Mouse (Mus musculus) liver, embryonic 16.5 days (tissue): ENCODE data around the gene Krtap5-5. TPM values are rescaled to one million over a fixed set of nuclear protein-coding genes. Genes with fewer than 3 reads are reported as not detected.

Experiments used
- ATAC-seq: fragments of 200-750 bp; cut with Nextera tagmentation; 2 replicates; pipeline ENCODE4 v1.8.0; 2017; ENCODE audit warnings: low read depth, mild to moderate bottlenecking, moderate number of reproducible peaks, moderate library complexity
- H3K27ac ChIP-seq: fragments of 300-500 bp; sonication (generic); 2 replicates; pipeline ENCODE4 v1.5.1; 2014; ENCODE audit warnings: mild to moderate bottlenecking, low read length
- H3K27me3 ChIP-seq: fragments of 300-500 bp; sonication (generic); 2 replicates; pipeline ENCODE4 v1.6.1; 2014; ENCODE audit warnings: low read depth, low read length, mixed read lengths; ENCODE audit not compliant: control insufficient read depth, insufficient read depth
- H3K36me3 ChIP-seq: fragments of 300-500 bp; sonication (generic); 2 replicates; pipeline ENCODE4 v1.6.1; 2014; ENCODE audit warnings: mild to moderate bottlenecking; ENCODE audit not compliant: control insufficient read depth, insufficient read depth
- H3K4me1 ChIP-seq: fragments of 300-500 bp; sonication (generic); 2 replicates; pipeline ENCODE4 v1.6.1; 2014; ENCODE audit warnings: low read depth, low read length, mixed read lengths; ENCODE audit not compliant: control insufficient read depth
- H3K4me2 ChIP-seq: fragments of 300-500 bp; sonication (generic); 2 replicates; pipeline ENCODE4 v1.6.1; 2014; ENCODE audit warnings: low read depth, low read length, mixed read lengths
- H3K4me3 ChIP-seq: fragments of 300-500 bp; sonication (generic); 2 replicates; pipeline ENCODE4 v1.5.1; 2014; ENCODE audit warnings: low read depth, mild to moderate bottlenecking, low read length
- H3K9ac ChIP-seq: fragments of 300-500 bp; sonication (generic); 2 replicates; pipeline ENCODE4 v1.6.1; 2014; ENCODE audit warnings: low read depth, low read length
- H3K9me3 ChIP-seq: fragments of 300-500 bp; sonication (generic); replicated peaks from 2 replicates; pipeline ENCODE4 v1.6.1; 2016; ENCODE audit warnings: low read length; ENCODE audit not compliant: control insufficient read depth
- WGBS: fragments of 180-500 bp; shearing (Covaris S2); extraction: QIAGEN DNeasy Blood & Tissue Kit; methylation state at CpG from one replicate; pipeline ENCODE4 v1.1.7; 2014; ENCODE audit not compliant: insufficient replicate concordance; 5-methylcytosine and 5-hydroxymethylcytosine counted together
- polyA plus RNA-seq: library from polyadenylated mRNA; unstranded; fragments of >200 nt; fragmentation: Nextera tagmentation; extraction: Ambion mirVana; gene quantifications from 2 replicates; pipeline ENCODE4 v1.2.1, GENCODE M21; 2015

Krtap5-5 gene
- polyA plus RNA-seq, 1 experiment from 2014 or later, result not detected

- no peaks in the 10 kb centered on the region for H3K4me1 ChIP-seq
- ATAC-seq, result no peak
- no peak overlapping the region for H3K27ac ChIP-seq
- WGBS, result 21% methylated on average over 1 of the region's 1 CpGs
- H3K36me3 ChIP-seq, result no peaks in the 10 kb centered on the region
- no peaks in the 10 kb centered on the region for H3K9me3 ChIP-seq
- H3K4me3 ChIP-seq, result no peak overlapping the region
- no peak overlapping the region for H3K9ac ChIP-seq
- no peak overlapping the region for H3K4me2 ChIP-seq
- no peaks in the 10 kb centered on the region for H3K27me3 ChIP-seq
These were observed 48.8 kb downstream of the Krtap5-5 start for GRCm38 (mm10) chr7:142181021-142181420.

Other genes with a start within 250 kb of the Krtap5-5 start
- 58.9 and 60.7 TPM in 2 replicates for gene Mob2, start 168.9 kb downstream of the Krtap5-5 start, polyA plus RNA-seq
- gene Dusp8, start 134.1 kb downstream of the Krtap5-5 start, polyA plus RNA-seq, result 2.8 TPM in 2 replicates
- not detected in 2 replicates for gene Gm45618, start 109.2 kb downstream of the Krtap5-5 start, polyA plus RNA-seq
- gene Gm39115, start 93.9 kb downstream of the Krtap5-5 start, polyA plus RNA-seq, result not detected in 2 replicates
- not detected in 2 replicates for gene Gm45337, start 85.4 kb downstream of the Krtap5-5 start, polyA plus RNA-seq
- gene Gm29735, start 72.9 kb downstream of the Krtap5-5 start, polyA plus RNA-seq, result not detected in 2 replicates
- gene Gm4553, start 64.2 kb downstream of the Krtap5-5 start, polyA plus RNA-seq, result not detected in 2 replicates
- not detected in 2 replicates for gene Krtap5-2, start 54.0 kb downstream of the Krtap5-5 start, polyA plus RNA-seq
- gene Gm10153, start 39.6 kb downstream of the Krtap5-5 start, polyA plus RNA-seq, result not detected in 2 replicates
- gene Krtap5-3, start 28.6 kb downstream of the Krtap5-5 start, polyA plus RNA-seq, result not detected in 2 replicates
- gene Gm7579, start 18.1 kb downstream of the Krtap5-5 start, polyA plus RNA-seq, result not detected in 2 replicates
- gene Gm40460, start 11.1 kb upstream of the Krtap5-5 start, polyA plus RNA-seq, result not detected in 2 replicates
- not detected in 2 replicates for gene Gm2431, start 28.4 kb upstream of the Krtap5-5 start, polyA plus RNA-seq
- not detected in 2 replicates for gene Gm4559, start 44.4 kb upstream of the Krtap5-5 start, polyA plus RNA-seq
- gene Krtap5-1, start 67.1 kb upstream of the Krtap5-5 start, polyA plus RNA-seq, result not detected in 2 replicates
- gene Krtap5-4, start 73.6 kb upstream of the Krtap5-5 start, polyA plus RNA-seq, result not detected in 2 replicates
- gene Ifitm10, start 143.8 kb upstream of the Krtap5-5 start, polyA plus RNA-seq, result 1.6 and 2.0 TPM in 2 replicates
- gene Gm49369, start 152.7 kb upstream of the Krtap5-5 start, polyA plus RNA-seq, result 1.4 and 1.8 TPM in 2 replicates
- gene Ctsd, start 158.1 kb upstream of the Krtap5-5 start, polyA plus RNA-seq, result 408 and 415 TPM in 2 replicates
- gene Syt8, start 204.9 kb upstream of the Krtap5-5 start, polyA plus RNA-seq, result 0.14 TPM in 1 of 2 replicates, not detected in the other
- gene Tnni2, start 211.8 kb upstream of the Krtap5-5 start, polyA plus RNA-seq, result 17.8 and 41.4 TPM in 2 replicates
- gene Lsp1, start 230.8 kb upstream of the Krtap5-5 start, polyA plus RNA-seq, result 21.6 and 26.2 TPM in 2 replicates